Mouse (Mus musculus): ENCODE results near the gene Ttc19. TPM values are rescaled to one million over a fixed set of nuclear protein-coding genes. Genes with fewer than 3 reads are reported as not detected.

Gene Ttc19
- 6.5 and 17.1 TPM in 2 replicates for polyA plus RNA-seq (2012; rRNA removed; ENCODE audit: low replicate concordance)

DNA sequence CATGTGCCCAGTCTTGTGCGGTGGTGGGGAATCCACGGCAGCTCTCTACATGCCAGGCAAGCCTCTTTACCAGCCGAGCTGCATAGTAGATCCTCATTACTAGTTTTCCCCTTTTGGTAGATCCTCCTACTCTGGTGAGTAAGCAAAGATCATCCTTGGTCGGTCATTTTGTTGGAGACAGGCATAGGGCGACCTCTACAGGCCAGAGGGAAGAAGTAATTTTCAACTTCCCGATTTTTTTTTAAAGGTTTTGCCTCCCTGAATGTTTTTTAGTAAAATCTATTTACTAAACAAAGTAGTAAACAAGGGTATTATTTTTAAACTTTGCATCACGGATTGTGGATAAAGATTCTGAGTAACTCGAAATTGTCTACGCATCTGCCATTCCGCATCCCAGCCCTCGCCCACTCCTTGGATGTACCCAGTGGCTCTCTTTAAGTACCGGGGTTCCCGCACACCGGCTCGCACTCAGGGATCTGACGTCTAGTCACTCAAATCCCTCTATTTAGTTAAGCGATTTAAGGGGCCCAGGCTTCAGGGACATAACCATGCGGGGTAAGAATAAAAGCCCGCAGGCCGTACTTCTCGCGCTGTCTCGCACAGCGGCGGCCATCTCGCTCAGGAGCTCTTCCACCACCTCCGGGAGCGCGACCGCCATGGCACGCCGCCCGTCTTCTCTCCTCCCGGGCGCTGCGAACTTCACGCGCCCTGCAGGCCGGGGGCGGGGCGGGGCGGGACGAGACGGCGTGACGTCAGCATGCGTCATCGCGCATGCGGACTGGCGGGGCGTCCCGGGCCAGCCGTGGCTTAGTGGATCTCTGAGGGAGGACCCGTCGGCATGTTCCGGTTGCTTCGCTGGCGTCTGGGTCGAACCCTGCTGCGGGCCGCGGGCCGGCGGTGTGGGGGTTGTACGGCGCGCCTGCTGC is at the start of gene Ttc19, which contains the start of gene Zswim7:
TSS of gene Ttc19 (plus strand) at position 799 of the 926 bp plus-strand sequence.
TSS of gene Zswim7 (minus strand) at position 701 of the 926 bp plus-strand sequence.

DNA sequence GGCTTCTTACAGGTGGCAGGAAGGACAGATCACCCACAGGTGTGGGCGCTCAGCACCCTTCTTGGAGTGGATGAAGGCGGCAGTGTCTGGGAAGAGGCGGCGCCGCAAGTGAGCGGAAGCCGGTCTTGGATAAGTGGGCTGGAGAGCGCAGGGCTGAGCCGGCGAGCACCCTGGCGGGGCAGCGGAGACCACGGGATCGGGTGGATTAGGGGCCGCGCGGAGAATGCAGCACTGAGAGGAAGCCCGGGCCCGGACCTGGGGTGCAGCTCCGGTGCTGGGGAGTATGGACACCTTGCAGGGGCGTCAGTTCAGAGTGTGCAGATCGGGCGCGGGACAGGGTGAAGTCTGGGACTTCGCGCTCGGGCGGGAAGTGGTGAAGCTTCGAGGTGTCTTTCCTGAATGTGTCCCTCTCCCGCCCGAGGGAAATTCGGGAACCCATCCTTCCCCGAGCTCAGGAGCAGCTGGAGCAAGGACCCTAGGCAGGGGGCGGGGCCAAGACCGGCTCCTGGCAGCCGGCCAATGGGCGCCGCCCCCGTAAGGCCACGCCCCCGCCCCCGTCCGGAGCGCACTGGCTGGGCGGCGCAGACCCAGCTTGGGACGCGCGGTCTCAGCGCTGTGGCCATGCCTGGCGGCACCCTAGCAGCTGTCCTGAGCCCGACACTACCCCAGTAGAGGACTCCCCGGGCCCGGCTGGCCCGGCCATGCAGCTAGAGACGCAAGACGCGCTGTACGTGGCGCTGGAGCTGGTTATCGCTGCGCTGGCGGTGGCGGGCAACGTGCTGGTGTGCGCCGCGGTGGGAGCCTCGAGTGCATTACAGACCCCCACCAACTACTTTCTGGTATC is 32.6 kb upstream of the Ttc19 start, which contains the start of gene Adora2b:
TSS of gene Adora2b (plus strand) at position 584 of the 844 bp plus-strand sequence.

Other genes starting within 250 kb of the Ttc19 start
- 13.6 and 64.7 TPM in 2 replicates for gene Adora2b, start 32.5 kb upstream of the Ttc19 start, polyA plus RNA-seq (2012; rRNA removed; ENCODE audit: low replicate concordance)
- 8.0 and 16.1 TPM in 2 replicates for gene Zswim7, start 98 bp upstream of the Ttc19 start, polyA plus RNA-seq (2012; rRNA removed; ENCODE audit: low replicate concordance)
- gene Pigl, start 177.0 kb downstream of the Ttc19 start, polyA plus RNA-seq (2012; rRNA removed; ENCODE audit: low replicate concordance), result 7.0 and 8.1 TPM in 2 replicates
- gene Ncor1, start 177.1 kb downstream of the Ttc19 start, polyA plus RNA-seq (2012; rRNA removed; ENCODE audit: low replicate concordance), result 69.7 and 77.9 TPM in 2 replicates